Mouse (Mus musculus): ENCODE results near the gene Ifna13. TPM values are rescaled to one million over a fixed set of nuclear protein-coding genes. Genes with fewer than 3 reads are reported as not detected.

Gene Ifna13
- total RNA-seq (2022), result not detected

- DNase-seq (ENCODE audit: low spot score in 2 of 2), result no peak
These were observed at the start of gene Ifna13 for GRCm38 (mm10) chr4:88644359-88644758. Ifna13 (minus strand) TSS chr4:88644459.

GRCm38 (mm10) chr4:88693392-88693791, 49.1 kb upstream of the Ifna13 start:
- DNase-seq (ENCODE audit: low spot score in 2 of 2), result no peak

GRCm38 (mm10) chr4:88692537-88692936, 48.3 kb upstream of the Ifna13 start:
- DNase-seq (ENCODE audit: low spot score in 2 of 2), result no peak

- no peak for DNase-seq (ENCODE audit: low spot score in 2 of 2)
These were observed 47.0 kb upstream of the Ifna13 start, which contains the start of gene Ifnab for GRCm38 (mm10) chr4:88691259-88691658. Ifnab (minus strand) TSS chr4:88691359.

GRCm38 (mm10) chr4:88683812-88684211, 39.6 kb upstream of the Ifna13 start, which contains the start of gene Ifna2:
Ifna2 (minus strand) TSS chr4:88683912.
- no peak for DNase-seq (ENCODE audit: low spot score in 2 of 2)

- no peak for DNase-seq (ENCODE audit: low spot score in 2 of 2)
These were observed 37.1 kb upstream of the Ifna13 start for GRCm38 (mm10) chr4:88681353-88681752.

GRCm38 (mm10) chr4:88680362-88680761, 36.1 kb upstream of the Ifna13 start:
- DNase-seq (ENCODE audit: low spot score in 2 of 2), result no peak

- DNase-seq (ENCODE audit: low spot score in 2 of 2), result no peak
These were observed 32.6 kb upstream of the Ifna13 start, which contains the start of gene Ifna16 for GRCm38 (mm10) chr4:88676824-88677223. Ifna16 (minus strand) TSS chr4:88676924.

- no peak for DNase-seq (ENCODE audit: low spot score in 2 of 2)
These were observed 11.2 kb upstream of the Ifna13 start for GRCm38 (mm10) chr4:88655461-88655860.

GRCm38 (mm10) chr4:88653644-88654043, 9.4 kb upstream of the Ifna13 start:
- no peak for DNase-seq (ENCODE audit: low spot score in 2 of 2)

- no peak for DNase-seq (ENCODE audit: low spot score in 2 of 2)
These were observed 1.7 kb downstream of the Ifna13 start for GRCm38 (mm10) chr4:88642526-88642925.

GRCm38 (mm10) chr4:88641077-88641831, 3.0 kb downstream of the Ifna13 start:
- peak; percentile 65 to 70 for DNase-seq (ENCODE audit: low spot score in 2 of 2)

- no peak for DNase-seq (ENCODE audit: low spot score in 2 of 2)
These were observed 3.6 kb downstream of the Ifna13 start for GRCm38 (mm10) chr4:88640704-88641076.

- DNase-seq (ENCODE audit: low spot score in 2 of 2), result no peak
These were observed 9.9 kb downstream of the Ifna13 start, which contains the start of gene C87499 for GRCm38 (mm10) chr4:88634311-88634710. C87499 (minus strand) TSS chr4:88634411.

GRCm38 (mm10) chr4:88603276-88603675, 41.0 kb downstream of the Ifna13 start, which contains the start of gene Ifna12:
Ifna12 (minus strand) TSS chr4:88603376.
- no peak for DNase-seq (ENCODE audit: low spot score in 2 of 2)

Other genes starting within 250 kb of the Ifna13 start
- gene Hacd4, start 205.5 kb downstream of the Ifna13 start, total RNA-seq (2022), result 1 to 10 TPM in 1 of 4 experiments, under 1 TPM in 3; 0.24 to 1.5 (median 0.87) TPM
- gene Ifnb1, start 121.7 kb downstream of the Ifna13 start, total RNA-seq (2022), result not detected
- gene Ifna15, start 86.2 kb downstream of the Ifna13 start, total RNA-seq (2022), result not detected
- gene Ifna14, start 72.7 kb downstream of the Ifna13 start, total RNA-seq (2022), result not detected
- gene Ifna9, start 52.1 kb downstream of the Ifna13 start, total RNA-seq (2022), result not detected
- not detected for gene Ifna12, start 41.1 kb downstream of the Ifna13 start, total RNA-seq (2022)
- not detected for gene C87499, start 10.0 kb downstream of the Ifna13 start, total RNA-seq (2022)
- gene Ifna16, start 32.5 kb upstream of the Ifna13 start, total RNA-seq (2022), result not detected
- not detected for gene Ifna2, start 39.5 kb upstream of the Ifna13 start, total RNA-seq (2022)
- not detected for gene Ifnab, start 46.9 kb upstream of the Ifna13 start, total RNA-seq (2022)
- gene Gm26566, start 77.3 kb upstream of the Ifna13 start, total RNA-seq (2022), result under 1 TPM in 3 of 4 experiments, not detected in 1; 0.24 to 0.51 (median 0.38) TPM
- gene Klhl9, start 78.0 kb upstream of the Ifna13 start, total RNA-seq (2022), result 10 to 100 TPM; 54.5 to 64.5 (median 57.9) TPM
- gene Gm13271, start 110.4 kb upstream of the Ifna13 start, total RNA-seq (2022), result not detected
- not detected for gene Gm13283, start 115.7 kb upstream of the Ifna13 start, total RNA-seq (2022)
- gene Gm13290, start 129.4 kb upstream of the Ifna13 start, total RNA-seq (2022), result not detected
- not detected for gene Gm13289, start 132.5 kb upstream of the Ifna13 start, total RNA-seq (2022)
- not detected for gene Gm13272, start 135.4 kb upstream of the Ifna13 start, total RNA-seq (2022)
- not detected for gene Ifnz, start 137.7 kb upstream of the Ifna13 start, total RNA-seq (2022)
- gene Gm13276, start 141.2 kb upstream of the Ifna13 start, total RNA-seq (2022), result not detected
- not detected for gene Gm13277, start 144.2 kb upstream of the Ifna13 start, total RNA-seq (2022)
- gene Gm13278, start 147.1 kb upstream of the Ifna13 start, total RNA-seq (2022), result not detected
- not detected for gene Gm13275, start 150.0 kb upstream of the Ifna13 start, total RNA-seq (2022)
- gene Gm13279, start 152.9 kb upstream of the Ifna13 start, total RNA-seq (2022), result not detected
- gene Gm13285, start 155.2 kb upstream of the Ifna13 start, total RNA-seq (2022), result not detected
- not detected for gene Gm13287, start 158.8 kb upstream of the Ifna13 start, total RNA-seq (2022)
- not detected for gene Gm13288, start 161.1 kb upstream of the Ifna13 start, total RNA-seq (2022)
- not detected for gene Ifna7, start 171.8 kb upstream of the Ifna13 start, total RNA-seq (2022)
- not detected for gene Ifna11, start 175.5 kb upstream of the Ifna13 start, total RNA-seq (2022)
- gene Ifna6, start 183.0 kb upstream of the Ifna13 start, total RNA-seq (2022), result not detected
- not detected for gene Ifna5, start 191.1 kb upstream of the Ifna13 start, total RNA-seq (2022)
- not detected for gene Ifna4, start 197.4 kb upstream of the Ifna13 start, total RNA-seq (2022)
- not detected for gene Ifna1, start 205.6 kb upstream of the Ifna13 start, total RNA-seq (2022)
- not detected for gene Ifne, start 235.7 kb upstream of the Ifna13 start, total RNA-seq (2022)